Mouse (Mus musculus) hindbrain, embryonic 14.5 days (tissue): ENCODE data around the gene Zfp654. TPM values are rescaled to one million over a fixed set of nuclear protein-coding genes. Genes with fewer than 3 reads are reported as not detected.

Experiments used
- ATAC-seq: fragments of 200-750 bp; cut with Nextera tagmentation; 2 replicates; pipeline ENCODE4 v1.8.0; 2017; ENCODE audit warnings: moderate number of reproducible peaks, mild to moderate bottlenecking, moderate TSS enrichment, moderate library complexity; ENCODE audit not compliant: low FRiP score
- DNase-seq: peaks from one replicate; pipeline ENCODE4 v3.0.0-alpha.2; 2015; ENCODE audit warnings: low spot score
- H3K27ac ChIP-seq: fragments of 300-500 bp; sonication (generic); 2 replicates; pipeline ENCODE4 v1.5.1; 2014; ENCODE audit warnings: mild to moderate bottlenecking, moderate library complexity
- H3K27me3 ChIP-seq: fragments of 300-500 bp; sonication (generic); 2 replicates; pipeline ENCODE4 v1.6.1; 2014; ENCODE audit warnings: mild to moderate bottlenecking, low read length, mixed read lengths; ENCODE audit not compliant: control insufficient read depth, insufficient read depth
- H3K36me3 ChIP-seq: fragments of 300-500 bp; sonication (generic); replicated peaks from 2 replicates; pipeline ENCODE4 v1.6.1; 2014; ENCODE audit not compliant: control insufficient read depth, insufficient read depth
- H3K4me1 ChIP-seq: fragments of 300-500 bp; sonication (generic); replicated peaks from 2 replicates; pipeline ENCODE4 v1.6.1; 2014; ENCODE audit warnings: antibody characterized with exemption, low read length, mixed read lengths; ENCODE audit not compliant: control insufficient read depth, insufficient read depth
- H3K4me2 ChIP-seq: fragments of 300-500 bp; sonication (generic); replicated peaks from 2 replicates; pipeline ENCODE4 v1.6.1; 2014; ENCODE audit warnings: mild to moderate bottlenecking, moderate library complexity
- H3K4me3 ChIP-seq: fragments of 300-500 bp; sonication (generic); replicated peaks from 2 replicates; pipeline ENCODE4 v1.5.1; 2014; ENCODE audit warnings: mild to moderate bottlenecking, low read length
- H3K9ac ChIP-seq: fragments of 300-500 bp; sonication (generic); 2 replicates; pipeline ENCODE4 v1.6.1; 2014
- H3K9me3 ChIP-seq: fragments of 300-500 bp; sonication (generic); 2 replicates; pipeline ENCODE4 v1.6.1; 2016; ENCODE audit warnings: low read length; ENCODE audit not compliant: control insufficient read depth
- WGBS: fragments of 180-500 bp; shearing (Covaris S2); extraction: QIAGEN DNeasy Blood & Tissue Kit; methylation state at CpG from one replicate; pipeline ENCODE4 v1.1.7; 2014; 5-methylcytosine and 5-hydroxymethylcytosine counted together
- polyA plus RNA-seq: library from polyadenylated mRNA; unstranded; fragments of >200 nt; fragmentation: Nextera tagmentation; extraction: Ambion mirVana; gene quantifications from 2 replicates; pipeline ENCODE4 v1.2.1, GENCODE M21; 2014

Gene Zfp654
- polyA plus RNA-seq, 1 experiment from 2014 or later, result 8.2 TPM

GRCm38 (mm10) chr16:64879735-64880134 is 28.3 kb upstream of the Zfp654 start:
- Histone ChIP-seq H3K27ac (no peak overlapping the region), H3K9ac (no peak overlapping the region), H3K9me3 (no peaks in the 10 kb centered on the region), H3K4me3 (no peak overlapping the region), H3K27me3 (no peaks in the 10 kb centered on the region), H3K36me3 (no peaks in the 10 kb centered on the region), H3K4me2 (no peak overlapping the region), H3K4me1 (no peaks in the 10 kb centered on the region)
- ATAC-seq, result no peak
- 88% methylated on average over 5 of the region's 5 CpGs for WGBS
- no peak for DNase-seq

- 93% methylated on average over 3 of the region's 3 CpGs for WGBS
Measured at GRCm38 (mm10) chr16:64878611-64879132, 27.2 kb upstream of the Zfp654 start.

GRCm38 (mm10) chr16:64877314-64877713 is 25.9 kb upstream of the Zfp654 start:
- Histone ChIP-seq H3K4me1 (no peaks in the 10 kb centered on the region), H3K4me2 (no peak overlapping the region), H3K4me3 (no peak overlapping the region), H3K27ac (no peak overlapping the region), H3K9ac (no peak overlapping the region), H3K27me3 (no peaks in the 10 kb centered on the region), H3K9me3 (no peaks in the 10 kb centered on the region), H3K36me3 (no peaks in the 10 kb centered on the region)
- no peak for DNase-seq
- 86% methylated on average over 3 of the region's 3 CpGs for WGBS
- no peak for ATAC-seq

More at GRCm38 (mm10) chr16:64878611-64879132, 27.2 kb upstream of the Zfp654 start:
- H3K9me3 ChIP-seq, result no peaks in the 10 kb centered on the region
- DNase-seq (no peak), ATAC-seq (no peak)
- no peak overlapping the region for H3K9ac ChIP-seq
- no peaks in the 10 kb centered on the region for H3K36me3 ChIP-seq
- no peaks in the 10 kb centered on the region for H3K4me1 ChIP-seq
- no peaks in the 10 kb centered on the region for H3K27me3 ChIP-seq
- no peak overlapping the region for H3K4me2 ChIP-seq
- no peak overlapping the region for H3K4me3 ChIP-seq
- H3K27ac ChIP-seq, result no peak overlapping the region

- H3K9ac ChIP-seq, result no peak overlapping the region
- H3K27me3 ChIP-seq, result no peaks in the 10 kb centered on the region
- no peaks in the 10 kb centered on the region for H3K4me1 ChIP-seq
- H3K4me3 ChIP-seq, result no peak overlapping the region
- no peak overlapping the region for H3K4me2 ChIP-seq
- ATAC-seq, result no peak
- no peak for DNase-seq
- WGBS, result 79% methylated on average over 4 of the region's 4 CpGs
- H3K9me3 ChIP-seq, result no peaks in the 10 kb centered on the region
- H3K27ac ChIP-seq, result no peak overlapping the region
- H3K36me3 ChIP-seq, result no peaks in the 10 kb centered on the region
Measured at GRCm38 (mm10) chr16:64876631-64877265, 25.3 kb upstream of the Zfp654 start.

GRCm38 (mm10) chr16:64875822-64876221 is 24.4 kb upstream of the Zfp654 start:
- Histone ChIP-seq H3K27me3 (no peaks in the 10 kb centered on the region), H3K9ac (no peak overlapping the region), H3K4me3 (no peak overlapping the region), H3K9me3 (no peaks in the 10 kb centered on the region), H3K36me3 (no peaks in the 10 kb centered on the region), H3K4me1 (no peaks in the 10 kb centered on the region), H3K27ac (no peak overlapping the region), H3K4me2 (no peak overlapping the region)
- DNase-seq, result no peak
- 94% methylated on average over 1 of the region's 1 CpGs for WGBS
- no peak for ATAC-seq

GRCm38 (mm10) chr16:64875384-64875783 is 23.9 kb upstream of the Zfp654 start:
- no peak for ATAC-seq

GRCm38 (mm10) chr16:64873416-64874305 is 22.2 kb upstream of the Zfp654 start:
- no peaks in the 10 kb centered on the region for H3K36me3 ChIP-seq
- H3K4me1 ChIP-seq, result no peaks in the 10 kb centered on the region
- H3K4me2 ChIP-seq, result peak overlapping the region; percentile 73
- ATAC-seq (peak; percentile 89), DNase-seq (peak; percentile 56)
- WGBS, result 4% methylated on average over 29 of the region's 29 CpGs
- peak overlapping the region; percentile 8 for H3K27ac ChIP-seq
- H3K9me3 ChIP-seq, result no peaks in the 10 kb centered on the region
- H3K9ac ChIP-seq, result peak overlapping the region; percentile 44
- H3K27me3 ChIP-seq, result no peaks in the 10 kb centered on the region
- H3K4me3 ChIP-seq, result peak overlapping the region; percentile 45

More at GRCm38 (mm10) chr16:64875384-64875783, 23.9 kb upstream of the Zfp654 start:
- Histone ChIP-seq H3K27me3 (no peaks in the 10 kb centered on the region), H3K9me3 (no peaks in the 10 kb centered on the region), H3K9ac (no peak overlapping the region), H3K27ac (no peak overlapping the region), H3K4me1 (no peaks in the 10 kb centered on the region), H3K4me3 (no peak overlapping the region), H3K36me3 (no peaks in the 10 kb centered on the region), H3K4me2 (no peak overlapping the region)
- 94% methylated on average over 10 of the region's 10 CpGs for WGBS
- DNase-seq, result no peak

GRCm38 (mm10) chr16:64872841-64873240 is 21.4 kb upstream of the Zfp654 start:
- peak overlapping the region; percentile 13; the same call in 1 of the 2 replicates for H3K4me3 ChIP-seq
- H3K4me1 ChIP-seq, result no peaks in the 10 kb centered on the region
- H3K27me3 ChIP-seq, result no peaks in the 10 kb centered on the region
- H3K9ac ChIP-seq, result peak overlapping the region; percentile 11; the same call in 1 of the 2 replicates
- H3K4me2 ChIP-seq, result peak overlapping the region; percentile 73
- ATAC-seq (no peak), DNase-seq (no peak)
- H3K9me3 ChIP-seq, result no peaks in the 10 kb centered on the region
- no peaks in the 10 kb centered on the region for H3K36me3 ChIP-seq
- 9% methylated on average over 7 of the region's 7 CpGs for WGBS
- no peak overlapping the region for H3K27ac ChIP-seq

GRCm38 (mm10) chr16:64872296-64872695 is 20.8 kb upstream of the Zfp654 start:
- WGBS, result 27% methylated on average over 3 of the region's 3 CpGs

More at GRCm38 (mm10) chr16:64872296-64872695, 20.8 kb upstream of the Zfp654 start:
- H3K4me2 ChIP-seq, result no peak overlapping the region
- no peaks in the 10 kb centered on the region for H3K4me1 ChIP-seq
- DNase-seq (no peak), ATAC-seq (no peak)
- no peak overlapping the region for H3K9ac ChIP-seq
- no peaks in the 10 kb centered on the region for H3K9me3 ChIP-seq
- no peaks in the 10 kb centered on the region for H3K27me3 ChIP-seq
- no peaks in the 10 kb centered on the region for H3K36me3 ChIP-seq
- no peak overlapping the region for H3K27ac ChIP-seq
- H3K4me3 ChIP-seq, result no peak overlapping the region
